Mouse (Mus musculus) activated CD4-positive, CD25-positive, alpha-beta regulatory T cell, adult 4 months (primary cell): ENCODE data around the gene Tenm2. TPM values are rescaled to one million over a fixed set of nuclear protein-coding genes. Genes with fewer than 3 reads are reported as not detected.

Experiments used
- ATAC-seq: one replicate; pipeline ENCODE4 v1.8.0; 2017
- polyA plus RNA-seq, 2 experiments: library from polyadenylated mRNA; unstranded; fragments of 100-300 nt; shearing (Covaris generic); gene quantifications; one replicate each; pipeline ENCODE4 v1.2.1; 2017

Tenm2 gene
- polyA plus RNA-seq, 2 experiments from 2014 or later, result not detected

DNA sequence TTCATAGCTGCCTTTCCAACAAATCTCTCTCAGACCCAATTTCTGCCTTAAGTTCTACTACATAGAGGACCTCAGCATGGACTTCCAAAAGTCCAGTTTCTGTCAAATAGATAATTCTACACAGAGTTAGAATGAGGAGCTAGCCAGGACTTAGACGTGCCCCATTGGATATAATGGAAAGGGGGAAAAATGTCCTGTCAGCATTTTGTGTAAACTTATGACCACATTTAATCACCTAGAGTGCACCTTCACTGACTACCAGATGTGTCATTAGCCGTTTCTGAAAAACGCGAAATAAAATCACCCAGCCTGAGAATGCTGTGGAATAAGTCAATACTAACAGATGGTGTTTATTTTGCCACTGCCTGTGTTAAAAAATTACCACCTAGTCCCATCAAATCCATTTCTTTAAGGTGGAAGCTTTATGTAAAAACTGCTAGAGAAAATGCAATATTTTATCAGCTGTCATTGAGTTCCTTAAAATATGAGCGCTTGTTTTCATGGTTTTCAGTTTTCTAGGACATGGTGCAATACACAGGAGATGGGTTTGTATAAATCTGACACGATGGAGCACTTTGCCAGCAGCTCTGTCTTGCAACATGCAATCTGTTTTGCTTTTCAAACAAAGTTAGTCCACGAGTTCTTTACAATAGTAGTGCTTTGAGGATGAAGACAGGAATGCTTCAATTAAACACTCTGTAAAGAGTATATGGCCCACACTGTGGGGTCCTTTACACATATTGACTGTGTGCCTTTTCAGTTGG is 674.8 kb downstream of the Tenm2 start:
- no peak for ATAC-seq

DNA sequence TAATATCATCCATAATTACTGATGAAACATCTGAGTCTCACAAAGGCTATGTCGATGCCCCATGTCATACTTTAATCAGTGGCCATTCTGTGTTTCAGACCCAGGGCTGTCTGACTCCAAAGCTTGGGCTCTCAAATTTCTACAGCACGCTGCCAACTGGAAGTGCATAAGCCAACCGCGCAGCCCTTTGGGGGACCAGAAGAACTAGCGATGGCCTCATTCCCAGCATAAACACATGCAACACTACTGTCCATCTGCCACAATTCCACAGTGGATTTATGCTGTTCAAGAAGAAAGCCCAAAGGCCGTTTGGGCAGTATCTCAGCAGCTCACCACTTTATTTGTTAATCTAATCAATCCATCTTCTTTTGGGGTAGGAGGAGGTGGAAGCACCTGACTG is 678.4 kb downstream of the Tenm2 start:
- no peak for ATAC-seq

- ATAC-seq, result no peak
Measured at GRCm38 (mm10) chr11:36553286-36553685, 682.5 kb downstream of the Tenm2 start.

GRCm38 (mm10) chr11:36550649-36551048 is 685.1 kb downstream of the Tenm2 start:
- ATAC-seq, result no peak

- no peak for ATAC-seq
Measured at GRCm38 (mm10) chr11:36549398-36550139, 686.2 kb downstream of the Tenm2 start.

- ATAC-seq, result no peak
Measured at GRCm38 (mm10) chr11:36548139-36548538, 687.6 kb downstream of the Tenm2 start.

- no peak for ATAC-seq
Measured at GRCm38 (mm10) chr11:36538144-36538543, 697.6 kb downstream of the Tenm2 start.

DNA sequence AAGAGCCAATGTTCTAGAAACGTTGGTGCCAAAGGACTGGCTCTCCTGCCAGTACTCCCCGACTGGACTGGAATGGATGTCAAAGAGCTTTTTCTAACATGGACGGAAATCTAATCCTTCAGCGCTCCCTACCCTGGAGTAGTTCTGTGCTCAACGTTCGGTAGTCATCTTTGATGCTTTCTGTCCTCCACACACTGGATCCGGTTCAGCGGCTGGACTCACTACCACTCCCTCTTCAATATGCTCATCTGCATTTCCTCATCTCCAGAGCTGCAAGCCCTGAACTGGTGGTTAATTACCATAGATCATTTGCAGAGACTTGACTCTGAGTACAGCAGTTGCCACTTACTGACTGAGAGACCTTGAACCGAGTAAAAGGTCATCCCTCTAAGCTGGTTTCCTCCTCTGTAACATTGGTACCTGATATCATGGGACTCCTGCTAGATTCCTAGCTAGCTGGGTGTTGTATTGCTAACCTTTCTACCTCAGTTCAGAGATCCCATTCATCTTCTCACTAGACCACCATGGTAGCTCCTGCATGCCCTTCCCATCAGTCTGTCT is 698.1 kb downstream of the Tenm2 start:
- ATAC-seq, result no peak

DNA sequence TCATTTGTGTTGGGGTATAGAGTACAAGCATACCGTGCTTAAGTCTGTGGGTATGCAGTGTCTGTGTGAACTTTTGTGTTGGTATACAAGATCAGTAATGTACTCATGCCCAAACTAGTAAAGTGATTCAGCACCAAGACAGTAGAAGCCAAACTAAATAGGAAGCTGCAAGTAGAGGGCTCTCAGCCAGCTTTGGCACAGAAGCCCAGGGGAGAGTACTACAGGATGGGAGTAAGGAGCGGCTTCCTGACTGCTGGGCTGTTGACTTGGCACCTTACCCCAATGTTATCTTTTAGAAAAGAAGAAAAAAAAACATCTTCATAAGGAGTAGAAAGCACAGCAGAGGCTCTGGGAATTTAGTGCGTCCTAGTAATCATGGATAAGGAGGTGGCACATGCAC is 700.2 kb downstream of the Tenm2 start:
- ATAC-seq, result no peak

DNA sequence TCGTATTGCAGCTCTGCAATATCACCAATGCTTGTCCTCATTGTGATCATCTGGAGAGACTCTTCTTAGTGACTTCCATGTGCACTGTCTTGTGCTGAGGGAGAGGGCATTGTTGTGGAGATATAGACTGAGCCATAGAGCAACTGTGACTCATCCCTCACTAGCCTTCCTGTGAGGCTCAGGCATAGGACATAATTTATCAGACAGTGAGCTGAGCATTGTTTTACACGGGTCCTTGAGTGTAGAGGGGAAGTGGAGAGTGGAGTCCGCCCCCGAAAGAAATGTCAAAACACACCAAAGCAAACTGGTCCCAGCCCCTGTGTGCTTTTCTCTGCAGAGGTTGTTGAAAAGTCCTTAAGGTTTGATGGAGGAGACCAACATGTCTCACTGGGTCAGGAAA is 704.1 kb downstream of the Tenm2 start:
- no peak for ATAC-seq

DNA sequence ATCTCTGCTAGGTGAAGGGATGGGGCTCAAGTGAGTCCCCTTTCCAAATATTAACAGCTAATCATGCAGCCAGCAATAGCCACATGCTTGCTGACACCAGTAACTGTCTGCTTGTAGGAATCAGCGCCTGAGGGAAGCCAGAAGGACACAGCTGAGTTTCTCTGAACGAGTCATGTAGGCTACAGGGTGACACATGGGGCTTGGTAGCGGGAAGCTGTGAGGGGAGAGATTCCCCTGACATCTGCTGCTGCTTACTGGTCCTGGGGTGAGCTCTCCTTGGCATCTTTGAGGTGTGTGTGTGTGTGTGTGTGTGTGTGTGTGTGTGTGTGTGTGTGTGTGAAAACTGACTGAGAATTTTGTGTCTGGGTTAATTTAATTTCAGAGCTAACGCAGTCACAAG is 708.3 kb downstream of the Tenm2 start:
- ATAC-seq, result no peak

- ATAC-seq, result no peak
Measured at GRCm38 (mm10) chr11:36526381-36526780, 709.4 kb downstream of the Tenm2 start.

DNA sequence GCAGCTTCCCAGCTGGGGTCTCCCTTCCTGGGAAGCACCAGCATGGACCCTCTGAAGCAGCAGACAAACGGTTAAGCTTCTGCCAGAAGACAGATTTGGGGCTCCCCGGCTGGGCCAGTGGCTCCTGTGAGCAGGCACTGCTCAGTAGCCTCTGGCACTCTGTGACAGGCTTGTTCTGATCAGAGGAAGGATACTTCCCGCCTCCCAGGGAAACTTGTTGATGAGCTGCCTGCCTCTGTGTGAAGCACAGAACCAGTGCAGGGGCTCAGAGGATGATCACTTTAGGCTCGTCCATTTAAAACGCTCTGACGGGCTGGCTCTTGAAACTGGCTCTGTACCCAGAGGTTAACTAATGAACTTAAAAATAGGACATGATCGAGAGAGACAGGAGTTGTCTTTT is 723.3 kb downstream of the Tenm2 start:
- ATAC-seq, result no peak

DNA sequence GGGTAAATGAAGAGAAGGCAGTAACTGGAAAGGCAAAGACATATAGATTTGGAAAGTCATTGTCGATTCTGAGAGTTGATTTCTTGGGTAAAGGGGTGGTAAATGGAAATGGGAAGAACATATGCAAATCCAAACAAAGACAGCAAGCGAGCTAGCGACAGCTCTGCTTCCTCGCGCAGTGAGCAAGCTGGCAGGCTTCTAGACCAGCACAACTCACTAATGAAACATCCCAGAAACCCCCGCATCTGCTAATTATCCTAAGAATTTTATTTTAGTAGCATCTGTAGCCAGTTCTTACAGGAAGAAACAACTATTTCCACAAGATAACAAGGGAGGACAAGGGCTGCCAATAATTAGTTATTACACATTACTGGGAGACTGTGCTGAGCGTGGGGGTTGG is 727.5 kb downstream of the Tenm2 start:
- ATAC-seq, result no peak

DNA sequence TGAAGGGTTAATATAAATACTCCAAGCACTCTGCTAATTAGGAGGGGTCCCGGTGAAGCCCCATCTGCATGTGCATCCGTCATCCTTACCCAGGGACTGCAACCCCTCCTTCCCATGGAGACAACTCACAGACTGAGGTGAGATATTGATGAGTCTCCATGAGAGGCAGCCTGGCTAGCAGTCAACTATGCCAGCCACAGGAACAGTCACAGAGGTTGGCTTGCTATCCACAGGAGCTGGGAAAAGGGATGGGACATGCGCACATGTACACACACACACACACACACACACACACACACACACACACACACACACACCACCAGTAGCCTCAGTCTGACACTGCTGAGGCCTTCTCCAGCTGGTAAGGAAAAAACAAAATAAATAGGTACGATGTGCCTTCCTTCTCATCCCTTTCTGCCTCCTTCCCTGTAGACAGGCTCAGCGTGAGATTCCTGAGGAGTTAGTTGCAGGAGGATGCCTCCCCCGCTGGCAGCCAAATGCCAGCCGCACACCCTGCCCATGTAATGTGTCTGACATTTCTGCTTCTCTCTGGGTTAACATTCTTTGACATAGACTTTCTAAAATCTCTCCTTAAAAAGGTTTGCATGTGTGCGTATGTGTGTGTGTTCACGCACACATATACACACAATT is 740.7 kb downstream of the Tenm2 start:
- ATAC-seq, result no peak

DNA sequence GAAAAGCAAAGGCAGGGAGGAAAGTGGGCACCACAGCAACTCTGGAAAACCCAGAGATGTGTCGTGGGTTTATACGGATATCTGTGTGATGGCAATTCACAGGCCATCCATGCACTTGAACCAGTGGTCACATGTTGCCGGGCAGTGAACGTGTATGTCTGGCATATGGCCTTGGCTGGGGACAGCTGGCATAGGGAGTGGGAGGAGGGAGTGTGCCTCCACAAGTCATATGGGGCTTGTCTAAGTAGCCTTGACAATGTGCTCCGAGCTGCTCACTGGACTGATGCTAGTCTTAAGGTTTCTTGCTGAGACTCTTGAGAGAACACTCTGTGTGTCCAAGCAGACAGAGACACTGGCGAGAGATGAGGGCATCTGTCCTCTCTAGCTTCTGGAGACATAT is 743.5 kb downstream of the Tenm2 start:
- ATAC-seq, result no peak

DNA sequence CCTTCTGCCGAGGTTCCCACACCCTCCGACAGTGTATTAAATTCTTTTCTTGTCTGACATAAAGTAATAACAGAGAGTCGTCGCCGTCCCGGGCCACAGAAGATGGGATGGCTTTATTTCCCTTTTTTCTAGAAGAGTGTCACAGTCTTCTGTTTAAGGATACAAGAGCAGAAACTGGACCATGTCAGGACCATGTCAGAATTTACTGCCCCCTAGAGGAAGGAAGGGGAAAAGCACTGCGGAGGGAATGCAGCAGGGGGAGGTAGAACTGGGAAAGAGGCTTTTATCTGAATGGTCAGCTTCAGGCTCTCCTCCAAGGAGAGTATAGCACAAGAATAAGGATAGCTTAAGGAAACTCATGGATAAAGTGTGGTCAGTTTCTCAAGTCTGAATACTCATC is 745.7 kb downstream of the Tenm2 start:
- ATAC-seq, result no peak

DNA sequence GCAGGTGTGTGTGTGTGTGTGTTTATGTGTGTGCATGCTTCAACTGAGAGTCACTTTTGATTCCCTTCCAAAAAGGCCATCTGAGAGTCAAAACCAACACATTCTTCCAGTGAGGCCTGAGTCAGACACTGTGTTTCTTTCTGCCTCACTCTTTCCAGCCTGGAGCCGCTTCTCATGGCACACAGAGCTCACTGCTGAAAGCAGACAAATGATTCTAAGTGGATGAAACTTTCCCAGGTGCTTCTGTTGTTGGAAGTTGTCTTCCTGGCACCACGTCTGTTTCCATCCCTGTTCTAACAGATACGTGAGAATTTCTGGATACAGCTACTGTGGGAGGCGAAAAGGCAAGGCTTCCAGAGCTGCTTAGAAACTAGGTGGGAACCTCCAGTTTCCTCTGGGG is 747.1 kb downstream of the Tenm2 start:
- no peak for ATAC-seq

DNA sequence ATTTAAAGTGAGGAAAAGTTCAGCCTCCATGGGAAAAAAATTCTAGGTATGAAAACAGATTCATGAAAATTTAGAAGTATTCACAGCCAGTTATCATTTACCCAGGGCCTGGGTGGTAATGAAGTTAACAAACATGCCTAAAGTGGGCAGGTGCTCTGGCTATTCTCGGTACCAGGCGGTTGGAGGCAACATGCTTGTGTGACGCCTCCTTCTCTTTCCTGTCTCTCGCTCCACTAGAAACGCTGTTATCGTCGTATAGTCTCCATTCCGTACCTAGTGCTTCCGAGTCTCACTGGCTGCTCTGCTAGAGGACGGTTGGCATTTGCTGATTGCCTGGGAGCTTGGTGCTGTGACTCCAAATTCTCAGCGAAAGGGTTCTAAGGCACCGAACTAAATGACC is 749.7 kb downstream of the Tenm2 start:
- no peak for ATAC-seq

GRCm38 (mm10) chr11:36484466-36485069 is 751.2 kb downstream of the Tenm2 start:
- no peak for ATAC-seq

- no peak for ATAC-seq
Measured at GRCm38 (mm10) chr11:36482136-36482535, 753.6 kb downstream of the Tenm2 start.

GRCm38 (mm10) chr11:36481524-36481923 is 754.2 kb downstream of the Tenm2 start:
- ATAC-seq, result no peak

- no peak for ATAC-seq
Measured at GRCm38 (mm10) chr11:36481086-36481485, 754.7 kb downstream of the Tenm2 start.
